Mouse (Mus musculus): ENCODE measurements around the gene Palld.

Gene Palld

GRCm38 (mm10) chr8:61665021-61665420, 237.5 kb downstream of the Palld start:
- no peak for TF ChIP-seq GATA4 (IDR thresholded peaks at IDR 0.05; ENCODE audit: insufficient replicate concordance, low read length)

- no peak for TF ChIP-seq GATA4 (IDR thresholded peaks at IDR 0.05; ENCODE audit: insufficient replicate concordance, low read length)
Observed at GRCm38 (mm10) chr8:61664162-61664561, 238.3 kb downstream of the Palld start.

GRCm38 (mm10) chr8:61662829-61663228, 239.7 kb downstream of the Palld start:
- TF ChIP-seq GATA4 (IDR thresholded peaks at IDR 0.05; ENCODE audit: insufficient replicate concordance, low read length): no peak

- no peak for TF ChIP-seq GATA4 (IDR thresholded peaks at IDR 0.05; ENCODE audit: insufficient replicate concordance, low read length)
Observed at GRCm38 (mm10) chr8:61661611-61662010, 240.9 kb downstream of the Palld start.

GRCm38 (mm10) chr8:61660961-61661360, 241.5 kb downstream of the Palld start:
- TF ChIP-seq GATA4 (IDR thresholded peaks at IDR 0.05; ENCODE audit: insufficient replicate concordance, low read length): no peak

- no peak for TF ChIP-seq GATA4 (IDR thresholded peaks at IDR 0.05; ENCODE audit: insufficient replicate concordance, low read length)
Observed at GRCm38 (mm10) chr8:61651955-61652354, 250.5 kb downstream of the Palld start.

- TF ChIP-seq GATA4 (IDR thresholded peaks at IDR 0.05; ENCODE audit: insufficient replicate concordance, low read length): no peak
Observed at GRCm38 (mm10) chr8:61646195-61646835, 256.2 kb downstream of the Palld start.

GRCm38 (mm10) chr8:61645642-61646041, 256.8 kb downstream of the Palld start:
- TF ChIP-seq GATA4 (IDR thresholded peaks at IDR 0.05; ENCODE audit: insufficient replicate concordance, low read length): no peak

- TF ChIP-seq GATA4 (IDR thresholded peaks at IDR 0.05; ENCODE audit: insufficient replicate concordance, low read length): no peak
Observed at GRCm38 (mm10) chr8:61643215-61643614, 259.3 kb downstream of the Palld start.

GRCm38 (mm10) chr8:61642358-61642847, 260.1 kb downstream of the Palld start:
- no peak for TF ChIP-seq GATA4 (IDR thresholded peaks at IDR 0.05; ENCODE audit: insufficient replicate concordance, low read length)

- no peak for TF ChIP-seq GATA4 (IDR thresholded peaks at IDR 0.05; ENCODE audit: insufficient replicate concordance, low read length)
Observed at GRCm38 (mm10) chr8:61639596-61639995, 262.9 kb downstream of the Palld start.

- no peak for TF ChIP-seq GATA4 (IDR thresholded peaks at IDR 0.05; ENCODE audit: insufficient replicate concordance, low read length)
Observed at GRCm38 (mm10) chr8:61639008-61639407, 263.5 kb downstream of the Palld start.

GRCm38 (mm10) chr8:61637736-61638135, 264.8 kb downstream of the Palld start:
- TF ChIP-seq GATA4 (IDR thresholded peaks at IDR 0.05; ENCODE audit: insufficient replicate concordance, low read length): peak; percentile 47; the same call in 1 of the 2 replicates

- TF ChIP-seq GATA4 (IDR thresholded peaks at IDR 0.05; ENCODE audit: insufficient replicate concordance, low read length): no peak
Observed at GRCm38 (mm10) chr8:61634811-61635210, 267.7 kb downstream of the Palld start.

- TF ChIP-seq GATA4 (IDR thresholded peaks at IDR 0.05; ENCODE audit: insufficient replicate concordance, low read length): no peak
Observed at GRCm38 (mm10) chr8:61632331-61632730, 270.2 kb downstream of the Palld start.

GRCm38 (mm10) chr8:61629631-61629968, 272.9 kb downstream of the Palld start:
- TF ChIP-seq GATA4 (IDR thresholded peaks at IDR 0.05; ENCODE audit: insufficient replicate concordance, low read length): no peak

All from liver, adult (tissue).